Comparison of ENCODE assay signal across 8 mouse cellular contexts in the genomic region with DNA sequence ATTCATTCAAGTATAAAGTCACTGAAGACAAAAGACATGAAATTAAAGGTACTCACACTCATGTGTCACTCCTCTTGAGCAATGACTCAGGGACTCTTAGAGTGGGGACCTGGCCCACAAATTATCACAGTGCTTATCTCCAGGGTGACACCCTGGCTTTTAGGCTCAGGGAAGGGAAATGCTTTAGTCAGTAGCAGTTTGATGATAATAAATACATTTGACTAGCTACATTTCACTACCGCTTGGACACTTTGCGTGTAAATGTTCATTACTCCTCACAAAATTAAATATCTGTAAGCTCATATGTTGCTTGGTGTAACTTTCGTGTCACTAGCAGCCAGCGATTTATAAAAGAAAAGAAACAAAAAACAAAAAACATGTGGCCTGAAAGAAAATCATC. TPM values are rescaled to one million over a fixed set of nuclear protein-coding genes. Genes with fewer than 3 reads are reported as not detected.
DNase-seq lines count a peak whose midpoint lies in the region; ATAC-seq lines count a peak whose summit lies in the region.

No protein-coding gene starts in this region.

- no peaks in the 10 kb centered on the region for H3K36me3 ChIP-seq in heart, embryonic 11.5 days (ENCODE audit: control insufficient read depth, insufficient read depth, low read length)
- H3K36me3 ChIP-seq in forebrain, embryonic 12.5 days (replicated peaks): no peaks in the 10 kb centered on the region
- H3K36me3 ChIP-seq in limb, embryonic 13.5 days: no peaks in the 10 kb centered on the region
- no peaks in the 10 kb centered on the region for H3K36me3 ChIP-seq in stomach, embryonic 14.5 days (ENCODE audit: control insufficient read depth, insufficient read depth, low read length)

- no peak for DNase-seq in heart, postnatal 4 days
- DNase-seq in MN1 (ENCODE audit: low spot score): peak; percentile 23
- DNase-seq in adrenal gland, postnatal 4 days (ENCODE audit: low spot score in 2 of 2): no peak
- DNase-seq in frontal cortex, postnatal 25 days (ENCODE audit: low spot score in 2 of 2): no peak

- peak overlapping the region; percentile 94 for H3K9ac ChIP-seq in heart, embryonic 11.5 days (ENCODE audit: low read depth, low read length)
- peak overlapping the region; percentile 92 for H3K9ac ChIP-seq in forebrain, embryonic 12.5 days
- H3K9ac ChIP-seq in limb, embryonic 13.5 days: peak overlapping the region; percentile 89
- no peak overlapping the region; the same call in 1 of the 2 replicates for H3K9ac ChIP-seq in stomach, embryonic 14.5 days (replicated peaks; ENCODE audit: low read depth, low read length)

- H3K27ac ChIP-seq in heart, embryonic 11.5 days (ENCODE audit: low read depth, low read length): peak overlapping the region; percentile 94
- 0 out of 2 replicates have a peak overlapping the region, but pooled peaks have one; percentile 89 for H3K27ac ChIP-seq in forebrain, embryonic 12.5 days
- H3K27ac ChIP-seq in limb, embryonic 13.5 days: no peak overlapping the region
- peak overlapping the region; percentile 86; the same call in 1 of the 2 replicates for H3K27ac ChIP-seq in stomach, embryonic 14.5 days (ENCODE audit: low read length)

- H3K4me1 ChIP-seq in heart, embryonic 11.5 days (ENCODE audit: control insufficient read depth, insufficient read depth, low read length): peaks cover 3% of the 10 kb centered on the region
- H3K4me1 ChIP-seq in forebrain, embryonic 12.5 days: peaks cover 8% of the 10 kb centered on the region
- H3K4me1 ChIP-seq in limb, embryonic 13.5 days: peaks cover 7% of the 10 kb centered on the region
- no peaks in the 10 kb centered on the region for H3K4me1 ChIP-seq in stomach, embryonic 14.5 days (ENCODE audit: control insufficient read depth, insufficient read depth, low read length)

- ATAC-seq in heart, embryonic 11.5 days (replicated peaks; ENCODE audit: insufficient number of reproducible peaks, low FRiP score, low TSS enrichment): no peak
- ATAC-seq in forebrain, embryonic 12.5 days (ENCODE audit: low FRiP score): no peak
- no peak for ATAC-seq in limb, embryonic 13.5 days (ENCODE audit: low FRiP score, low read depth)
- no peak for ATAC-seq in stomach, embryonic 14.5 days (ENCODE audit: insufficient number of reproducible peaks, insufficient read depth, low FRiP score, low read depth)

- 59% methylated on average over 4 of the region's 4 CpGs for WGBS in heart, embryonic 11.5 days (ENCODE audit: insufficient replicate concordance)
- WGBS in forebrain, embryonic 12.5 days: 80% methylated on average over 4 of the region's 4 CpGs
- 78% methylated on average over 4 of the region's 4 CpGs for WGBS in limb, embryonic 13.5 days
- 44% methylated on average over 4 of the region's 4 CpGs for WGBS in stomach, embryonic 14.5 days

- H3K27me3 ChIP-seq in heart, embryonic 11.5 days (ENCODE audit: control insufficient read depth, insufficient read depth, low read length): no peaks in the 10 kb centered on the region
- H3K27me3 ChIP-seq in forebrain, embryonic 12.5 days: no peaks in the 10 kb centered on the region
- H3K27me3 ChIP-seq in limb, embryonic 13.5 days: no peaks in the 10 kb centered on the region
- no peaks in the 10 kb centered on the region for H3K27me3 ChIP-seq in stomach, embryonic 14.5 days (ENCODE audit: control insufficient read depth, insufficient read depth, low read length)

- H3K9me3 ChIP-seq in heart, embryonic 11.5 days (replicated peaks; ENCODE audit: control insufficient read depth, low read length): no peaks in the 10 kb centered on the region
- H3K9me3 ChIP-seq in forebrain, embryonic 12.5 days: no peaks in the 10 kb centered on the region
- no peaks in the 10 kb centered on the region for H3K9me3 ChIP-seq in limb, embryonic 13.5 days
- H3K9me3 ChIP-seq in stomach, embryonic 14.5 days (ENCODE audit: control insufficient read depth, low read depth, low read length): no peaks in the 10 kb centered on the region

- peak overlapping the region; percentile 77 for H3K4me2 ChIP-seq in heart, embryonic 11.5 days
- peak overlapping the region; percentile 65 for H3K4me2 ChIP-seq in forebrain, embryonic 12.5 days
- H3K4me2 ChIP-seq in limb, embryonic 13.5 days (replicated peaks): peak overlapping the region; percentile 75
- H3K4me2 ChIP-seq in stomach, embryonic 14.5 days (replicated peaks; ENCODE audit: low read depth, low read length): peak overlapping the region; percentile 63

- peak overlapping the region; percentile 77 for H3K4me3 ChIP-seq in heart, embryonic 11.5 days (ENCODE audit: low read depth, low read length)
- peak overlapping the region; percentile 65 for H3K4me3 ChIP-seq in forebrain, embryonic 12.5 days (replicated peaks)
- peak overlapping the region; percentile 75 for H3K4me3 ChIP-seq in limb, embryonic 13.5 days
- peak overlapping the region; percentile 63 for H3K4me3 ChIP-seq in stomach, embryonic 14.5 days (ENCODE audit: low read depth, low read length)

RNA-seq across cellular contexts. Expression of a gene that starts 1.1 kb away (rescaled TPM):
- polyA plus RNA-seq in heart, embryonic 11.5 days (2014; fragmentation: Nextera tagmentation; extraction: Ambion mirVana): 24.6 and 28.8 TPM in 2 replicates
- total RNA-seq in heart, postnatal 4 days (2021): 1 to 10 TPM; 8.1 to 9.3 TPM
- 18.2 and 22.3 TPM in 2 replicates for polyA plus RNA-seq in forebrain, embryonic 12.5 days (2016; fragmentation: Nextera tagmentation; extraction: Ambion mirVana)
- polyA plus RNA-seq in limb, embryonic 13.5 days (2015; fragmentation: Nextera tagmentation; extraction: Ambion mirVana): 18.9 and 21.1 TPM in 2 replicates
- polyA plus RNA-seq in stomach, embryonic 14.5 days (2014; fragmentation: Nextera tagmentation; extraction: Ambion mirVana): 18.4 and 22.7 TPM in 2 replicates
- 10 to 100 TPM; 19.4 to 20.7 TPM for total RNA-seq in adrenal gland, postnatal 4 days (2021)

RNA-seq across cellular contexts. Expression of a gene that starts 39.3 kb away (rescaled TPM):
- polyA plus RNA-seq in heart, embryonic 11.5 days (2014; fragmentation: Nextera tagmentation; extraction: Ambion mirVana): 0.52 and 0.72 TPM in 2 replicates
- not detected for total RNA-seq in heart, postnatal 4 days (2021)
- 0.47 and 0.49 TPM in 2 replicates for polyA plus RNA-seq in forebrain, embryonic 12.5 days (2016; fragmentation: Nextera tagmentation; extraction: Ambion mirVana)
- 0.09 TPM in 1 of 2 replicates, not detected in the other for polyA plus RNA-seq in limb, embryonic 13.5 days (2015; fragmentation: Nextera tagmentation; extraction: Ambion mirVana)
- 0.12 TPM in 1 of 2 replicates, not detected in the other for polyA plus RNA-seq in stomach, embryonic 14.5 days (2014; fragmentation: Nextera tagmentation; extraction: Ambion mirVana)
- under 1 TPM; 0.23 to 0.36 TPM for total RNA-seq in adrenal gland, postnatal 4 days (2021)

RNA-seq across cellular contexts. Expression of a gene that starts 50.5 kb away (rescaled TPM):
- 0.20 and 0.28 TPM in 2 replicates for polyA plus RNA-seq in heart, embryonic 11.5 days (2014; fragmentation: Nextera tagmentation; extraction: Ambion mirVana)
- total RNA-seq in heart, postnatal 4 days (2021): under 1 TPM in 1 of 2 experiments, not detected in 1; 0.29 TPM
- polyA plus RNA-seq in forebrain, embryonic 12.5 days (2016; fragmentation: Nextera tagmentation; extraction: Ambion mirVana): 0.93 and 1.1 TPM in 2 replicates
- polyA plus RNA-seq in limb, embryonic 13.5 days (2015; fragmentation: Nextera tagmentation; extraction: Ambion mirVana): 0.84 and 0.93 TPM in 2 replicates
- 0.55 and 0.73 TPM in 2 replicates for polyA plus RNA-seq in stomach, embryonic 14.5 days (2014; fragmentation: Nextera tagmentation; extraction: Ambion mirVana)
- total RNA-seq in adrenal gland, postnatal 4 days (2021): under 1 TPM in 1 of 2 experiments, not detected in 1; 0.48 TPM
